In the genomic region with DNA sequence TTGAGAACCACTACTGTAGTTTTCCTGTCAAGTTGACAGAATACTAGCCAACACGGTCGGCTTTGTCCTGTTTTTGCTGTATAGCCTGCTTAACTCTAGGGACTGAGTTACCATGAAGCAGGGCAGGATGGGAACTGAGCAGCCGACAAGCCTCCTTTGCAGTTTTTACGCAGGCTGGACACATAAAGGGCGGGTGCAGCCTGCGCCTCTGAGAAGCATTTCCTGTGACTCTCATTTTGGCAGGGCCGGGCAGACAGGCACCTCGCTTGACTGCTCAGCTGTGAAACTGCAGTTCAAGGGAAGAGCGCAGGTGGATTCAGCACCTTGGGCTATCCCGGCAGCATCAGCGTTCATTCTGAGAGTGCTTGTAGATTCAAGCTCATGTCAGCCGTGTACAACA, we compare ENCODE assay signal across 8 mouse cellular contexts. TPM values are rescaled to one million over a fixed set of nuclear protein-coding genes. Genes with fewer than 3 reads are reported as not detected.
A peak's percentile ranks its signal among the peaks of the same experiment; 100 is the strongest.
DNase-seq lines count a peak whose midpoint lies in the region; ATAC-seq lines count a peak whose summit lies in the region.

No protein-coding gene starts in this region.

- H3K9ac ChIP-seq in neural tube, embryonic 12.5 days, result no peak overlapping the region

- H3K27ac ChIP-seq in neural tube, embryonic 12.5 days, result no peak overlapping the region

- no peak for DNase-seq in neural tube, embryonic 10.5 days (ENCODE audit: extremely low spot score, low spot score)
- peak; percentile 49 to 51 for DNase-seq in cerebellum, postnatal 36 days
- DNase-seq in kidney, postnatal 25 days, result peak; percentile 87 to 94
- peak; percentile 55 to 73 for DNase-seq in spleen, postnatal 4 days (ENCODE audit: low spot score in 2 of 2)
- DNase-seq in testis, postnatal 10 days (ENCODE audit: low spot score), result no peak
- no peak for DNase-seq in frontal cortex, postnatal 36 days (ENCODE audit: low spot score in 2 of 2)
- no peak for DNase-seq in left cerebral cortex, adult 18-20 months (ENCODE audit: low spot score in 2 of 2)

- 0 out of 2 replicates have a peak, but pooled peaks have one; percentile 34 for ATAC-seq in neural tube, embryonic 12.5 days (ENCODE audit: low FRiP score, low read depth)

- no peaks in the 10 kb centered on the region for H3K36me3 ChIP-seq in neural tube, embryonic 12.5 days

- H3K4me2 ChIP-seq in neural tube, embryonic 12.5 days (replicated peaks), result no peak overlapping the region

- H3K4me1 ChIP-seq in neural tube, embryonic 12.5 days, result peaks cover 5% of the 10 kb centered on the region; the same call in 1 of the 2 replicates

- H3K4me3 ChIP-seq in neural tube, embryonic 12.5 days, result no peak overlapping the region

- no peaks in the 10 kb centered on the region for H3K27me3 ChIP-seq in neural tube, embryonic 12.5 days (replicated peaks)

- no peaks in the 10 kb centered on the region for H3K9me3 ChIP-seq in neural tube, embryonic 12.5 days

- WGBS in neural tube, embryonic 12.5 days, result 58% methylated on average over 12 of the region's 12 CpGs

RNA-seq across cellular contexts. Expression of gene Akap2, which starts 35.9 kb away (rescaled TPM):
- 26.8 and 28.9 TPM in 2 replicates for polyA plus RNA-seq in neural tube, embryonic 12.5 days (2016; fragmentation: Nextera tagmentation; extraction: Ambion mirVana)
- 10 to 100 TPM; 42.1 to 46.8 TPM for total RNA-seq in left cerebral cortex, adult 18-20 months (2021)

Comparison
In these comparisons a context has a peak if more than half of its experiments do, and no peak if none do; other contexts are left out.
1. DNase-seq: peak in cerebellum, postnatal 36 days (2 of 2), kidney, postnatal 25 days (2 of 2) and spleen, postnatal 4 days (2 of 2); none in neural tube, embryonic 10.5 days (single experiment), testis, postnatal 10 days (single experiment), frontal cortex, postnatal 36 days (0 of 2) and left cerebral cortex, adult 18-20 months (0 of 2).